Mouse (Mus musculus) lung, embryonic 14.5 days (tissue): Measurements from ENCODE around the gene Asna1. TPM values are rescaled to one million over a fixed set of nuclear protein-coding genes. Genes with fewer than 3 reads are reported as not detected.

ENCODE experiments used
- ATAC-seq: fragments of 200-750 bp; cut with Nextera tagmentation; 2 replicates; pipeline ENCODE4 v1.8.0; 2017; ENCODE audit warnings: mild to moderate bottlenecking, moderate TSS enrichment, moderate library complexity; ENCODE audit not compliant: insufficient read depth
- DNase-seq: peaks from one replicate; pipeline ENCODE4 v3.0.0-alpha.2; 2015
- H3K27ac ChIP-seq: fragments of 300-500 bp; sonication (generic); 2 replicates; pipeline ENCODE4 v1.5.1; 2014; ENCODE audit warnings: low read depth, mild to moderate bottlenecking, moderate library complexity
- H3K27me3 ChIP-seq: fragments of 300-500 bp; sonication (generic); 2 replicates; pipeline ENCODE4 v1.6.1; 2014; ENCODE audit warnings: low read length, control low read depth; ENCODE audit not compliant: insufficient read depth
- H3K36me3 ChIP-seq: fragments of 300-500 bp; sonication (generic); 2 replicates; pipeline ENCODE4 v1.6.1; 2014; ENCODE audit warnings: control low read depth; ENCODE audit not compliant: insufficient read depth
- H3K4me1 ChIP-seq: fragments of 300-500 bp; sonication (generic); 2 replicates; pipeline ENCODE4 v1.6.1; 2014; ENCODE audit warnings: antibody characterized with exemption, control low read depth; ENCODE audit not compliant: insufficient read depth
- H3K4me2 ChIP-seq: fragments of 300-500 bp; sonication (generic); 2 replicates; pipeline ENCODE4 v1.6.1; 2014; ENCODE audit warnings: mild to moderate bottlenecking
- H3K4me3 ChIP-seq: fragments of 300-500 bp; sonication (generic); 2 replicates; pipeline ENCODE4 v1.5.1; 2014; ENCODE audit warnings: low read depth, low read length
- H3K9ac ChIP-seq: fragments of 300-500 bp; sonication (generic); 2 replicates; pipeline ENCODE4 v1.6.1; 2014
- H3K9me3 ChIP-seq: fragments of 300-500 bp; sonication (generic); 2 replicates; pipeline ENCODE4 v1.6.1; 2016; ENCODE audit warnings: low read depth, low read length, control low read depth
- CTCF ChIP-seq: IDR thresholded peaks from 2 replicates; pipeline ENCODE4 v1.5.1; 2016; ENCODE audit warnings: antibody characterized with exemption, low read depth
- WGBS: fragments of 180-500 bp; shearing (Covaris S2); extraction: QIAGEN DNeasy Blood & Tissue Kit; methylation state at CpG from one replicate; pipeline ENCODE4 v1.1.7; 2014; 5-methylcytosine and 5-hydroxymethylcytosine counted together
- microRNA-seq: library from miRNA; unstranded; fragments of <30 nt; microRNA quantifications from one replicate; pipeline ENCODE4, GENCODE M21; 2016; ENCODE audit warnings: borderline number of aligned reads
- polyA plus RNA-seq: library from polyadenylated mRNA; unstranded; fragments of >200 nt; fragmentation: Nextera tagmentation; extraction: Ambion mirVana; gene quantifications from 2 replicates; pipeline ENCODE4 v1.2.1, GENCODE M21; 2014

Asna1 gene
- polyA plus RNA-seq, 1 experiment from 2014 or later, result 98.0 TPM

- Histone ChIP-seq H3K4me1 (peaks cover 9% of the 10 kb centered on the region), H3K27ac (no peak overlapping the region), H3K4me3 (no peak overlapping the region), H3K36me3 (peaks cover 47% of the 10 kb centered on the region), H3K27me3 (peaks cover 5% of the 10 kb centered on the region), H3K9ac (no peak overlapping the region), H3K9me3 (no peaks in the 10 kb centered on the region), H3K4me2 (peak overlapping the region; percentile 29; the same call in 1 of the 2 replicates)
- 60% methylated on average over 4 of the region's 4 CpGs for WGBS
- ATAC-seq (0 out of 2 replicates have a peak, but pooled peaks have one; percentile 6), DNase-seq (peak; percentile 89)
- peak; percentile 95 for TF ChIP-seq CTCF
Measured at GRCm38 (mm10) chr8:84973803-84974542, 51.1 kb downstream of the Asna1 start.

GRCm38 (mm10) chr8:84973079-84973478, 52.0 kb downstream of the Asna1 start:
- Histone ChIP-seq H3K9ac (no peak overlapping the region), H3K9me3 (no peaks in the 10 kb centered on the region), H3K4me3 (no peak overlapping the region), H3K4me2 (no peak overlapping the region), H3K27me3 (peaks cover 5% of the 10 kb centered on the region), H3K27ac (no peak overlapping the region), H3K4me1 (peaks cover 8% of the 10 kb centered on the region), H3K36me3 (peaks cover 47% of the 10 kb centered on the region)
- ATAC-seq (no peak), DNase-seq (no peak)
- TF ChIP-seq CTCF, result no peak
- 92% methylated on average over 1 of the region's 1 CpGs for WGBS

GRCm38 (mm10) chr8:84970913-84971312, 54.2 kb downstream of the Asna1 start:
- DNase-seq (no peak), ATAC-seq (no peak)
- no peak for TF ChIP-seq CTCF
- Histone ChIP-seq H3K4me2 (peak overlapping the region; percentile 95), H3K4me3 (peak overlapping the region; percentile 67), H3K36me3 (peaks cover 49% of the 10 kb centered on the region), H3K4me1 (peaks cover 11% of the 10 kb centered on the region), H3K27ac (peak overlapping the region; percentile 91; the same call in 1 of the 2 replicates), H3K27me3 (no peaks in the 10 kb centered on the region), H3K9ac (peak overlapping the region; percentile 94), H3K9me3 (no peaks in the 10 kb centered on the region)
- 54% methylated on average over 5 of the region's 5 CpGs for WGBS

- H3K27me3 ChIP-seq, result no peaks in the 10 kb centered on the region
- ATAC-seq (no peak), DNase-seq (no peak)
- no peak for TF ChIP-seq CTCF
- WGBS, result 5% methylated on average over 21 of the region's 21 CpGs
- peak overlapping the region; percentile 94 for H3K9ac ChIP-seq
- peaks cover 49% of the 10 kb centered on the region for H3K36me3 ChIP-seq
- H3K9me3 ChIP-seq, result no peaks in the 10 kb centered on the region
- H3K4me2 ChIP-seq, result peak overlapping the region; percentile 95
- H3K4me3 ChIP-seq, result peak overlapping the region; percentile 67
- H3K4me1 ChIP-seq, result peaks cover 7% of the 10 kb centered on the region
- peak overlapping the region; percentile 91 for H3K27ac ChIP-seq
Measured at GRCm38 (mm10) chr8:84970135-84970790, 54.8 kb downstream of the Asna1 start.

- under 1% methylated on average over 56 of the region's 56 CpGs for WGBS
- peak; percentile 72 for ATAC-seq
- DNase-seq, result peak; percentile 87
- H3K36me3 ChIP-seq, result peaks cover 43% of the 10 kb centered on the region
- peak within 1 kb of the TSS; percentile 91 for H3K27ac ChIP-seq
- H3K9me3 ChIP-seq, result no peaks in the 10 kb centered on the region
- H3K4me1 ChIP-seq, result peaks cover 7% of the 10 kb centered on the region
- H3K4me3 ChIP-seq, result peak within 1 kb of the TSS; percentile 67
- TF ChIP-seq CTCF, result no peak
- H3K9ac ChIP-seq, result peak within 1 kb of the TSS; percentile 94
- peak within 1 kb of the TSS; percentile 95 for H3K4me2 ChIP-seq
- H3K27me3 ChIP-seq, result no peaks in the 10 kb centered on the region
Measured at GRCm38 (mm10) chr8:84969241-84970134, 55.6 kb downstream of the Asna1 start, which contains the start of the genes Gm49661, Prdx2 and Rnaseh2a. Gene Gm49661 (minus strand): TSS chr8:84969433. Gene Prdx2 (plus strand): TSS chr8:84969587. Gene Rnaseh2a (minus strand): TSS chr8:84969767.

GRCm38 (mm10) chr8:84968650-84969049, 56.4 kb downstream of the Asna1 start:
- peak; percentile 27 for DNase-seq
- no peaks in the 10 kb centered on the region for H3K9me3 ChIP-seq
- peak overlapping the region; percentile 95 for H3K4me2 ChIP-seq
- 15% methylated on average over 2 of the region's 2 CpGs for WGBS
- H3K27ac ChIP-seq, result peak overlapping the region; percentile 91
- H3K4me3 ChIP-seq, result peak overlapping the region; percentile 67
- no peaks in the 10 kb centered on the region for H3K27me3 ChIP-seq
- peak overlapping the region; percentile 94 for H3K9ac ChIP-seq
- H3K36me3 ChIP-seq, result peaks cover 35% of the 10 kb centered on the region
- peaks cover 7% of the 10 kb centered on the region for H3K4me1 ChIP-seq
- ATAC-seq, result no peak
- no peak for TF ChIP-seq CTCF

Small RNA genes lying within 50 kb of the gene (microRNA-seq; reads per million reads assigned to microRNA genes)
- not detected for gene Mir7070

Other genes with a start within 250 kb of the Asna1 start
- 42.3 and 44.1 TPM in 2 replicates for gene Nfix, start 224.9 kb downstream of the Asna1 start, polyA plus RNA-seq
- gene Dand5, start 202.5 kb downstream of the Asna1 start, polyA plus RNA-seq, result 4.5 and 4.6 TPM in 2 replicates
- 44.2 and 45.0 TPM in 2 replicates for gene Gadd45gip1, start 193.8 kb downstream of the Asna1 start, polyA plus RNA-seq
- 118 and 123 TPM in 2 replicates for gene Rad23a, start 184.6 kb downstream of the Asna1 start, polyA plus RNA-seq
- gene Calr, start 178.3 kb downstream of the Asna1 start, polyA plus RNA-seq, result 886 and 920 TPM in 2 replicates
- 92.9 and 103 TPM in 2 replicates for gene Farsa, start 168.3 kb downstream of the Asna1 start, polyA plus RNA-seq
- gene Syce2, start 153.2 kb downstream of the Asna1 start, polyA plus RNA-seq, result 79.9 and 94.8 TPM in 2 replicates
- gene Gcdh, start 131.4 kb downstream of the Asna1 start, polyA plus RNA-seq, result 28.1 and 30.4 TPM in 2 replicates
- gene Klf1, start 123.4 kb downstream of the Asna1 start, polyA plus RNA-seq, result 1.8 and 1.9 TPM in 2 replicates
- gene Dnase2a, start 116.7 kb downstream of the Asna1 start, polyA plus RNA-seq, result 12.0 and 15.3 TPM in 2 replicates
- gene Mast1, start 87.9 kb downstream of the Asna1 start, polyA plus RNA-seq, result 0.30 and 0.39 TPM in 2 replicates
- gene Rtbdn, start 78.3 kb downstream of the Asna1 start, polyA plus RNA-seq, result not detected in 2 replicates
- gene Gm49661, start 55.8 kb downstream of the Asna1 start, polyA plus RNA-seq, result not detected in 2 replicates
- 819 and 843 TPM in 2 replicates for gene Prdx2, start 55.7 kb downstream of the Asna1 start, polyA plus RNA-seq
- 117 and 121 TPM in 2 replicates for gene Rnaseh2a, start 55.5 kb downstream of the Asna1 start, polyA plus RNA-seq
- gene Junb, start 46.6 kb downstream of the Asna1 start, polyA plus RNA-seq, result 12.8 and 15.4 TPM in 2 replicates
- 15.2 and 18.0 TPM in 2 replicates for gene Hook2, start 34.7 kb downstream of the Asna1 start, polyA plus RNA-seq
- gene Best2, start 10.8 kb downstream of the Asna1 start, polyA plus RNA-seq, result not detected in 2 replicates
- 153 and 156 TPM in 2 replicates for gene Trir, start 1.5 kb upstream of the Asna1 start, polyA plus RNA-seq
- gene Tnpo2, start 11.6 kb upstream of the Asna1 start, polyA plus RNA-seq, result 17.9 and 20.2 TPM in 2 replicates
- 23.1 and 23.7 TPM in 2 replicates for gene Fbxw9, start 34.8 kb upstream of the Asna1 start, polyA plus RNA-seq
- gene Gm5741, start 42.7 kb upstream of the Asna1 start, polyA plus RNA-seq, result 0.72 TPM in 1 of 2 replicates, not detected in the other
- 60.3 and 61.5 TPM in 2 replicates for gene Dhps, start 46.5 kb upstream of the Asna1 start, polyA plus RNA-seq
- gene Wdr83os, start 55.5 kb upstream of the Asna1 start, polyA plus RNA-seq, result 155 and 158 TPM in 2 replicates
- 42.9 and 45.3 TPM in 2 replicates for gene Wdr83, start 56.0 kb upstream of the Asna1 start, polyA plus RNA-seq
- gene Man2b1, start 58.0 kb upstream of the Asna1 start, polyA plus RNA-seq, result 32.7 and 33.9 TPM in 2 replicates
- gene Zfp791, start 97.8 kb upstream of the Asna1 start, polyA plus RNA-seq, result 1.7 and 2.3 TPM in 2 replicates
- not detected in 2 replicates for gene Cks1brt, start 126.6 kb upstream of the Asna1 start, polyA plus RNA-seq
- gene Olfr371, start 200.7 kb upstream of the Asna1 start, polyA plus RNA-seq, result not detected in 2 replicates